Mouse (Mus musculus): ENCODE measurements around the gene Mcl1.
"Not testable (repeated sequence)": the region's sequence is repeated elsewhere in the genome, so short reads cannot be mapped to it uniquely, and the experiment has no call there.

Mcl1 gene

GRCm38 (mm10) chr3:95685701-95686100, 27.1 kb downstream of the Mcl1 start:
- DNase-seq (ENCODE audit: low spot score), result no peak

- no peak for DNase-seq (ENCODE audit: low spot score)
Observed at GRCm38 (mm10) chr3:95686492-95687167, 28.0 kb downstream of the Mcl1 start.

GRCm38 (mm10) chr3:95687168-95687523, 28.6 kb downstream of the Mcl1 start:
- no peak for DNase-seq (ENCODE audit: low spot score)

DNA sequence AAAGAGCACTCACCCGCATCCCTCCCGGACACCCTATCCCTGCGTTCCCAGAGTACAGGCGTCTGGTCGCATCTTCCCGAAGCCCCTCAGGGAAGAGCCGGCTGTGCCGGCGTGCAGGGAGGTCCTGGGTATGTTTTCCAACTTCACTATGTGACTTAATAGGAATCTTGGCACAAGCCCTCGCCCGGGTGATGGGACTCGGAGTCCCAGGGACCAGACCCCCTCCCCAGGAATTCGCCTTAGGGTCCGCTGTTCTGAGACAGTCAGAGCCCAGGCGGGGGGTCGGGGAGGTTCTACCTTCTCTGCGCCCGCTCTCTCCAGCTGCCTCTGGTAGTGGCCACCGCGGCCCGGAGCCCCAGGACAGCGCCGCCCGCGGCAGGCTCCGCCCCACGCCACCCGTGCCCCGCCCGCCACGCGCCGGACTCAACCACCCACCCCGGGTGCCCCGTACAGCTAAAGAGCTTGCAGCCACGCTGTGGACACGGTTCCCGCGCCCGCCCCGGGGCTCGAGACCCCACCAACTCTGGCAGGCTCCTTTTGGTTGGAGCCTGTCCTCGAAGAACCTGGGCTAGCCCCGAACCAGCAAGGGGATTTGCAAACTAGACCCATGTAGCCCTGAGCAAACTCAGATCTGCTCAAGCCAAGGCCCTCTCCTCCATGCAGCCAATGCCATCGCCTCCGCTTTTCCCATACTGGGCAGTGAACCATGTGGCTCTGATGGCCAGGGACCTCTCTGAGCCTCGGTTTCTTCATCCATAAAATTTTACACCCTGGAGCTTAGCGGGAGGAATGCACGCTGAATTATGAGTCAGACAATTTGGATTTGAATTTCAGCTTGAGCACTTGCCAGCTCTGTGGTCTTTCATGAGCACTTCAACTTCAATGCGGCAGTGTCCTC, 29.2 kb downstream of the Mcl1 start, which contains the start of gene Adamtsl4:
Gene Adamtsl4 (minus strand): TSS at position 394 of the 898 bp plus-strand sequence.
- DNase-seq (ENCODE audit: low spot score), result peak; percentile 76

DNA sequence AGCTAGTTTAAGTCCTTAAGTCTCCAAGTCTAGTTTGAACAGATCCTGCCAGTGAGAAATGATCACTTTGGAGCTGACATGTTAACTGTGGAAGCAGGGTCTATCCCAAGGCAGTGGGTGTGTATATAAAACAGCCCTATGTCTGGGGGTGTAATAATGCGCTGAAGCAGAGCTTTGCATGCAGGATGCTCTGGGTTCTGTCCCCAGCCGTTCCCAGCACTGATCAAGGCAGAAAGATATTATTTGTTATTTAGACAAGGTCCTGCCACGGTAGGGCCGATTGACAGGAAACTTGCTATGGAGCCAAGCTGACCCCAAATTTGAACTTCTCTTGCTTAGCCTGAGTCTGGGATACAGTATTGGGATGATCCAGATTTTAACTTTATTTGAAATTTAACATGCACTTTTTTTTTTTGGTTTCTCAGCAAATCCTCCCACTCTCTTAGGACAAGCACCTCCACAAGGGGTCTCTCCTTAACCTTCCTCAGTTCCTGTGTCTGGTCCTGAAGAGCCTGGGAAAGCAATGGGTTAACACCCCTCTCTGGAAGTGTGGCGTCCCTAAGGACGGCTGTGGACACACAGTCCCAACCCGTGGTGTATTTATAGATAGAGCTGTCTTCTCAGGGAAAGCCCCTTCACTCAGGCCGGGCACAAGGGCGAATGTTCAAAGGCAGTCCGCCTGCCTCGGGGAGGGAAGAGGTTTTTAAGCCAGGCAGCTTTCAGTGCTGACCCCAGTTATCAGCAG, 30.8 kb downstream of the Mcl1 start:
- peak; percentile 4 for DNase-seq (ENCODE audit: low spot score)

GRCm38 (mm10) chr3:95689940-95690339, 31.4 kb downstream of the Mcl1 start:
- no peak for DNase-seq (ENCODE audit: low spot score)

DNA sequence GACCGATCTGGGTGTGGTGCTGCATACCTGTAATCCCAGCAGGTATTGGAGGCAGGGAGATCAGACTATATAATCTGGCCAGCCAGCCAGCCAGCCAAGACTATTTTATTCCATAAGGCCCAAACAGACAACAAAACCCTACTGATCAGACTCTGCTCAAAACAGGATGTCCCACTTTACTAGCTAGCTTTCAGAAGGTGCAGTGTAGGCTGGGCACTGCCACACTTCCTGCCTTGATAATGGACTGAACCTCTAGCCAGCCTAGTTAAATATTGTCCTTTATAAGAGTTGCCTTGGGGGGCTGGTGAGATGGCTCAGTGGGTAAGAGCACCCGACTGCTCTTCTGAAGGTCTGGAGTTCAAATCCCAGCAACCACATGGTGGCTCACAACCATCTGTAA, 32.0 kb downstream of the Mcl1 start:
- not testable (repeated sequence) for DNase-seq (ENCODE audit: low spot score)

- no peak for DNase-seq (ENCODE audit: low spot score)
Observed at GRCm38 (mm10) chr3:95692677-95693076, 34.1 kb downstream of the Mcl1 start.

DNA sequence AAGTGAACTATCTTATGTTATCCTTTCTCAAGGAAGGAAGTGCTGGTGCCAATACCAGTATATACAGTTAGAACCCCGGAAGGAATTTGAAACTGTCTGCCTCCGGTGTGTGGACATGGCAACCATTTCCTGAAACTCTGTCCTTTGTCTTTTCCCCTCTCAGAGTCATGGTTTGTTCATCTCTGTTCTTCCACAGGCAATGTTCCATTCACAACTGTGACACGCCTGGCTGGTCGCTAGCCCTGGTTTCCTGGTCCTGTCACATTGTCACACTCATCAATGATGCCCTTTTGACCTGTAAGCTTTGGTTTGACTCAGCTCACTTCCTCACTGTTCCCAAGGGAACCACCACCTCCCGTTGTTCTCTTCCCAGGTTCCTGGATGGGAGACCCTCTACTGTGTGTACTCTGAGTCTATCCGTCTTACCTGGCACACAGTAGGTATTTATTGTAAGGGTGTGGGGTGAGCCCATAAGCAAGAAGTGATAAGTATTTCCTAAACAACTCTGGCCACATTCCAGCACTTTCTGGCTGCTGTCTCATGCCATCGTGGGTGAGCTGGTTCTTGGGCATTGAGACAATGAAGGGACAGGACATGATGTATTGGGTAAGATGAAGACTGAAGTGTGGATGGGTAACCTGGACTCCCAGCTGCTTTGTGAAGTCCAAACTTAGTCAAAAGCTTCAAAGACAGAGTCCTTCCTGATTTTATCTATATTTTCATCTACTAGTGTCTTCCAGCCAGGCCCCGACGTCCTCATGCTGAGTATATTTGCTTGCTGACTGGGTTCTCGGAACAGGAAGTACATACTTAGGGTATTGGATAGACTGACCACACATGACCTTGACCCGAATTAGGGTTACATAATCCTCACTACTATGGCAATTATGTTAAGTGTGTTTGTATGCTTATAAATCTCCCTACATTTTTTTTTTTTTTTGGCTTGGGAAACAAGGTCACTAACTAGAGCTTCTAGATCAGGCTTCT, 35.5 kb downstream of the Mcl1 start:
- DNase-seq (ENCODE audit: low spot score), result no peak

GRCm38 (mm10) chr3:95694808-95695703, 36.5 kb downstream of the Mcl1 start:
- DNase-seq (ENCODE audit: low spot score), result no peak

- DNase-seq (ENCODE audit: low spot score), result no peak
Observed at GRCm38 (mm10) chr3:95695796-95696195, 37.2 kb downstream of the Mcl1 start.

GRCm38 (mm10) chr3:95696360-95696759, 37.8 kb downstream of the Mcl1 start:
- DNase-seq (ENCODE audit: low spot score), result no peak

DNA sequence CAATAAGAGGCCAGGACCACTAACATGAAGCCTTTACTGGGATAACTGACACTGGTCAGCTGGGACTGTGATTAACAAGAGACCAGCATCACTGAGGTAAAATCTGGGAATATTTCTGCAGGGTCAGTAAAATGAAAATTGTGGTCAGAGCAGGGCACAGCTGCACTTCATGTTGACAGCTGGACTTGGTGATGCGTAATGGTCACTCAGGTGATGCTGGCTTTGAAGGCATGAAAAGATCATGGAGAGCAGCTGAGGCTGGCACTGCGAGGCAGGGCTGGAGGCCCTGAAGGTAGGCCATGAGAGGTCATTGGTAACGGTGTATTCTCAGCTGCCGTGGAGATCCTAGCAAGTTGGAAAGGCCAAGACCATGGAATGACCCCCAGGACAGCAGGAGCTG, 39.7 kb downstream of the Mcl1 start:
- DNase-seq (ENCODE audit: low spot score), result no peak

- DNase-seq (ENCODE audit: low spot score), result no peak
Observed at GRCm38 (mm10) chr3:95700233-95700681, 41.7 kb downstream of the Mcl1 start.

GRCm38 (mm10) chr3:95701085-95701484, 42.5 kb downstream of the Mcl1 start:
- no peak for DNase-seq (ENCODE audit: low spot score)

GRCm38 (mm10) chr3:95701877-95702540, 43.4 kb downstream of the Mcl1 start:
- DNase-seq (ENCODE audit: low spot score), result peak; percentile 71

GRCm38 (mm10) chr3:95703276-95703675, 44.7 kb downstream of the Mcl1 start:
- no peak for DNase-seq (ENCODE audit: low spot score)

- no peak for DNase-seq (ENCODE audit: low spot score)
Observed at GRCm38 (mm10) chr3:95704612-95705011, 46.0 kb downstream of the Mcl1 start.

DNA sequence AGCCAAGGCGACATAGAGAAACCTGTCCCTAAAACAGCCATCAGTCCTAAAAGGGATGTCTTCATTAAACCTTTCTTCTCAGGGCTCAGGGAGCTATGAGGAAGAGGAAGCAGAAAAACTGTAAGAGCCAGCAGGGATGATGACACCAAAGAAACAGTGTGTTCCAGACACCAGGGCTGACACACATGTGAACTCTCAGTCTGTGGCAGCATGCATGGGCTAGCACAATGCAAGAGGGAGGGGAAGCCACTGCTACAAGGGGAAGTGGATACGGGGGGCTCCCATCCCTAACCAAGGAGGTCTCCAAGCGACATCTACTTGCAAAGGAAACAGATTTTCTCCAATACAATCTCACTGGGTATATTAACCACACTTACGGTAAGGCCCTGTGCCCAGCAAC, 47.7 kb downstream of the Mcl1 start:
- DNase-seq (ENCODE audit: low spot score), result no peak

GRCm38 (mm10) chr3:95707497-95707896, 48.9 kb downstream of the Mcl1 start:
- no peak for DNase-seq (ENCODE audit: low spot score)
